Mouse (Mus musculus) telencephalon, adult 2 months (tissue): Measurements from ENCODE around the gene Eef1akmt3.
A peak's percentile ranks its signal among the peaks of the same experiment; 100 is the strongest.

Experiments
- DNase-seq: peaks from one replicate; pipeline ENCODE4 v3.0.0-alpha.2; 2011; ENCODE audit warnings: low read depth, low spot score

The Eef1akmt3 gene

GRCm38 (mm10) chr10:127050119-127050474 is 8.8 kb upstream of the Eef1akmt3 start:
- DNase-seq, result no peak

DNA sequence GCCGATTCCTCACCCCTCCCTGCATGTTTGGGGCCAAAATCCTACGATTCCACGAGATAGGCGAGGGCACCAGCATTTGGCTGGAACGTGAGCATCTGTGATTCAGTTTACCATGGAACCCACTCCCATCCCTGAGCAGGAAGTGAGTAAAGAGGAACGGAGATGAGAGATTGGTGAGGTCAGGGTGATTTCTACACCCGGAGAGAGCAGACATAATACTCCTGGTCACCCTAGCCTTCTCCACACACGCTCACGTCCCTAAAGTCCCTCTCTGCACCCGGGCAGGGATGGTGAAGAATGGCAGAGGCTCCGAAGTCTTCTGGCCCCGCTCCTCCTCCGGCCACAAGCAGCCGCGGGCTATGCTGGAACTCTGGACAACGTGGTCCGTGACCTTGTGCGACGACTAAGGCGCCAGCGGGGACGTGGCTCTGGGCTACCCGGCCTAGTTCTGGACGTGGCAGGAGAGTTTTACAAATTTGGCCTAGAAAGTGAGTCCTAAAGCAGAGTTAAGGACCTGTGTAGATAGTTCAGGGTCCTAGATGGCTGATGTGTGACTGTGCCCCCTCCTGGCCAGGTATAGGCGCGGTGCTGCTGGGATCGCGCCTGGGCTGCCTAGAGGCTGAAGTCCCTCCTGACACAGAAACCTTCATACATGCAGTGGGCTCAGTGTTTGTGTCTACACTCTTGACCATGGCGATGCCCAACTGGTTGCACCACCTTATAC is 8.2 kb upstream of the Eef1akmt3 start:
- DNase-seq, result no peak

DNA sequence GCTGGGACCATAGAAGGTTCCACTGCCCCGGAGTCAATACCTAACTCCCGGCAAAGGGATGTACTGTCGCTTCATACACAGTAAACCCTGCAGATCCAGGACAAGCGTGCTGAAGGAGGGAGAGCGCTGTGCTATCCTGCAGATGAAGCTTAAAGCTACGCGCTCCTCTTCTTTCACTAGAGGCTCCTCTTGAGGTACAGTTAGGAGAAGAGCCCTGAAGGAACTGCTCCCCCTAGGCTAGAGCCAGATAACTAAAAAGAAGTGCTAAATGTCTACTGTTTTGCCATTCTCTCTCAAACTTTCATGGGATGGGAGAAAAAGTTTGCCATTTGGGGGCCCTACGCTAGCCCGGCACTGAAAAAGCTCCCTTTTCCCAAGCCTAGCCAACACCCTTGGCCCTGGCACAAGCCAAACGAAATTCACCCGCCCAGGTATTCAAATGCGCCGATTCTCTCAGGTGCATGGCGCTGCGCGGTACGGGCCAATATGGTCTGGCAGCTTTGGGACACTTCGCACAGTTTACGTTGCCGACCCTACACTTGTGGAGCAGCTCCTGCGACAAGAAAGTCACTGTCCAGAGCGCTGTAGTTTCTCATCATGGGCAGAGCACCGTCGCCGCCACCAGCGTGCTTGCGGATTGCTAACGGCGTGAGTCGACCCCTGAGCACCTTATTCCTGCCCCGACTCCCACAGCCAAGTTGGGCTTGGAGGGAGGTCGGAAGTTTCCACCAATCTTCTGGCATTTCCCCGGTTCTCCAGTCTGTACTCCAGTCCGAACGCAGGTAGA is 7.5 kb upstream of the Eef1akmt3 start:
- DNase-seq, result no peak

GRCm38 (mm10) chr10:127047954-127048353 is 6.6 kb upstream of the Eef1akmt3 start, which contains the start of gene Cyp27b1:
TSS of gene Cyp27b1 (plus strand) at chr10:127048250.
- DNase-seq, result no peak

GRCm38 (mm10) chr10:127043187-127043586 is 1.9 kb upstream of the Eef1akmt3 start:
- no peak for DNase-seq

DNA sequence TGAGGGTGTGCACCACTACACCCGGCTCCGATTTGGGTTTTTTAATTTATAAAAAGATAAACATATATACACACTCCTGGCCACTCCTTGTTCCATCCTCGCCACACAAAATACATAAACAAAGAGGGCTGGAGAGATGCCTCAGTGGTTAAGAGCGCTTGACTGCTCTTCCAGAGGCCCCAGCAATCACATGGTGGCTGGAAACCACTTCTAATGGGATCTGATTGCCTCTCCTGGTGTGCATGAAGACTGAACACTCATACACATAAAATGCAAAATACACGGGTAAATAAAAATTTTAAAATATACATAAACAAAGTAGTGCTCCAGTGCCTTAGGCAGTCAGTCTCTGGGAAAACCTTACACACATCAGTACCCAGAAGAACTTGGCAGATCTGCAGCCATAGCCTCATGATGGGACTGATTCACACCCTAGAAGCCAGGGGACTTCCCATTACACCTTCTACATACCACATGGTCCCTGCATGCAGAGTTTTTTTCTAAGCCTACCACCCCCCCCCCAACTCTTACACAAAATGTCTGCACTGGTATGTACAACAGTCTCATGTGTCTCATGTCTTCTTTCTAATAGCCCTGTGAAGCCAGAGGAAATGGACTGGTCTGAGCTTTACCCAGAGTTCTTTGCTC is 1.3 kb upstream of the Eef1akmt3 start:
- no peak for DNase-seq

GRCm38 (mm10) chr10:127041774-127042338 is 543 bp upstream of the Eef1akmt3 start:
- no peak for DNase-seq

DNA sequence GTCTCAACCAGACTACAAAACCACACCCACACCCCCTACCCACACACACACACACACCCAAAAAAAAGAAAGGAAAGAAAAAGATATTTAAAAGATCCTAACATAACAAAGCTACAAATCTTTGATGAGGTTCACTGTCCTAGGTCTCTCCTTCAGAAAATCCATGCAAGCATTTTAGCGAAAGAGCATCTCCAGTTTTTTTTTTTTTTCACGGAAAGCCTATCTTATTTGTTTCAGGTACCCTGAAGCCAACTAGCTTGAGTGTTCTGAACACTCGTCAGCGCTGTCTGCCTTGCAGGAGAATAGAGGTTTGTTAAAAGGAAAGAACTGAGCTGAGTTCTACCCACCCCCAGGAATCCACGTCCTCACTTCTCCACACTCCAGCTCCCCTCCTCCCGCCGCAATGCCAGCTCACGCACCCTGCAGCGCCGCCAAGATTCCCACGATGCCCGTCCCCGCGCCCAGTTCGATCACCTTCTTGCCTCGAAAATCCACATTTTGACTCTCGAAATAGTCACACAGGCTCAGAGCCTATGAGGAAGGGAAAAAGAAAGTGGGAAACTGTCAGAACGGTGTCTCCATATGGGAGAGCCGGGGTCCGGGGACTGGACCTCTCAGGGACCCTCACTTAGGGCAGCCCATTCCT is 621 bp downstream of the Eef1akmt3 start:
- no peak for DNase-seq

GRCm38 (mm10) chr10:127037641-127038040 is 3.7 kb downstream of the Eef1akmt3 start:
- DNase-seq, result no peak

- DNase-seq, result no peak
These were observed 5.0 kb downstream of the Eef1akmt3 start for GRCm38 (mm10) chr10:127036273-127036672.

DNA sequence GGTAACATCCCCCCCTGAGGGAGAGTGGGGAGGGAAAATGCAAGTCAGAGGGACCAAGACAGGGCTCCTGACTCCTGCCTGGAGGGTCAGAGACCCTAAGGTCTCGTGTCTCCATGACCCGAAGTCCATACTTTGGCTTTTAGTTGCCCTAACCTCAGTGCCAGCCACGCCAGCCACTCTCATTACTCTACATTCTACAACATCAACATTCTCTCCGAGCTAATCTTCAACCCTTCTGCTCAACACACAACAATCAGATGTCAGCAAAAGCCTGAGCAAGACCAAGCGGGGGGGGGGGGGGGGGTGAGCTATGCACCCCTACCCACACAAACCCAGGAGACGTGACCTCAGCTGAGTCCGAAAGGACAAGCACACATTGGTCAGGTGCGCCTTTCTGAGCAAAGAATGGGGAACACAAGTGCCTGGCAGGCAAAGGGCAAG is 8.0 kb downstream of the Eef1akmt3 start:
- DNase-seq, result no peak

GRCm38 (mm10) chr10:127030336-127031296 is 10.7 kb downstream of the Eef1akmt3 start, which contains the start of gene Tsfm:
TSS of gene Tsfm (minus strand) at chr10:127030840.
- DNase-seq, result peak; percentile 84

DNA sequence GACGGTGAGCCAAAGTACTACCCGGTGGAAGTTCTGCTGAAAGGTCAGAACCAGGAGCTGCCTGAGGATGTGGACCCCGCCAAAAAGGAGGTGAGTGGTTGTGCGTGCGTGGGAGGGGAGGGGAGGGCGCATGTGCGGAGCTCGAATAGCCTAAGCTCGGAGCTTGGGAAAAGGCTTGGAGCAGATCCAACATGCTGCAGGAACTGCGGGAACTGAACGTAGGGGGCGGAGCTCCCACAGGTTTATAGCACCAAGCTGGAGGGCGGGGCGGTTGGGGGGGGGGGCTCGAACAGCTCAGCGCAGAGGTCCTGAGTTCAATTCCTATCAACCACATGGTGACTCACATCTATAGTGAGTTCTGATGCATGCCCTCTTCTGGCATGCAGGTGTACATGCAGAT is 22.9 kb downstream of the Eef1akmt3 start:
- DNase-seq, result no peak

DNA sequence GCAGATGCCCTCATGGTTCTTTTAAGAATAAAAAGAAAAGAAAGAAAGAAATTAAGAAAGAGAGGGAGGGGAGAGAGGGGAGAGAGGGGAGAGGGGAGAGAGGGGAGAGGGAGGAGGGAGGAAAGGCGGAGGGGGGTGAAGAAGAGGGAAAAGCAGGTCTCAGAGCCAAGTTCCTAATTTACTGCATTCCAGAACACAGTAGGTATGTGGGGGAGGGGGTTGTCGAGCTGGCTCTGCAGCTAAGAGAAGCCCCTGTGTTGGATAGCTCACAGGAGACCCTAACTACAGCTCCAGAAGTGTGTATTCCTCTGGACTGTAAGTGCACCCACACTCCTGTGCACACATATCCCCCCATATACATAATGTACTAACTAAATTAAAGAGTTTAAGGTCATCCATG is 24.2 kb downstream of the Eef1akmt3 start:
- DNase-seq, result no peak

- no peak for DNase-seq
These were observed 24.8 kb downstream of the Eef1akmt3 start for GRCm38 (mm10) chr10:127016488-127016887.

DNA sequence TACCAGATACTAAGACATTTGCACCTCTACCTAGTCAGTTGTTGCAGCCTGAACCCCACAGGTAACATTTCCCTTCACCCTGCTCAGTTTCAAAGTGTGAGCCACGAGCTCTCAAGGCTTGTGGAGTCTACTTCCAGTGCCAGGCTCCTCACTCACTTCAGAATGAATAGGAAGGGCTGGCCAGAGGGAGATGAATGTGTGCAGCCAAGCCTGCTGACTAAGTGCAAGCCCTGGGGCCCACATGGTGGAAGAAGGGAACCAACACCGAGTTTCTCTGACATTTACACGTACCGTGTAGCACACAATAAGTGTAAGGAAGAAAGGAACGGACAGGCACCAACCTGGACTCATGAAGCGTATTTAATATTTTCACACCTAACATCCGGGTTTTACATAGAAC is 37.5 kb downstream of the Eef1akmt3 start:
- DNase-seq, result no peak

DNA sequence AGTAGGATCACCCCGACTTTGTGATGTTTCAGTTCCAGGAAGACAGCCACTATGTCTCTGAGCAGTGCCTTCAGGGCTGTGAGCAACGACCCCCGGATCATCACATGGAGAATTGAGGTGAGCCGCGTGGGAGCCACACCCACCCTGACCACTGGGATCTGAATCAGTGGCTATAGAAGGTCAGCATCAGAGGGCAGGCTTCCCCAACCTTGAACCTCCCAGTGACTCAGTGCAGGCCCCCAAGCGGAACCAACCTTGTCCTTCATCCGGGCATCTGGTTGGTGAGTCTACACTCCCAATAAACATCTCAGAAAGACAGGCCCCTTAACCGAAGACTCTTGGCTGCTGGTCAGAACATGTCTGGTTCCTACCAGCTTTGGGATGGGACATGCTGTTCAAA is 38.0 kb downstream of the Eef1akmt3 start:
- DNase-seq, result no peak

- no peak for DNase-seq
These were observed 38.5 kb downstream of the Eef1akmt3 start for GRCm38 (mm10) chr10:127002765-127003164.

DNA sequence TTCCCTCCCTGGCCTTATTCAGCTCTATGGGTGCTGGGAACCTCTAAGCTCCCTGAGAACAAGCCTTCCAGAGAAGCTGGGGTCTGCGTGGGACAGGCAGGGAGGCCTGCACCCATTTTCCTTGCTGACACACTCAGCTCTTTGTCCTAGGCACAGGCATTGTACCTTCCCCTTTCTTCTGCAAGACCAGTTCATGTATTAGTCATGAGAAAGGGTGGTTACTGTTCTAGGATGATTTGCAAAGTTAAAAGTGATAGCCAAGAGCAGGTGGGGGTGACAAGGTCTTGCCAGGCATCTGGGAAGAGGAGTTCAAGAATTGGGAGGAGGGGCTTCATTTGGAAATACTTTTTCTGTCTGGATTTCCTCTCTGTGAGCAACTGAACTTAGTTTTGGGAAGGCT is 39.3 kb downstream of the Eef1akmt3 start:
- no peak for DNase-seq

DNA sequence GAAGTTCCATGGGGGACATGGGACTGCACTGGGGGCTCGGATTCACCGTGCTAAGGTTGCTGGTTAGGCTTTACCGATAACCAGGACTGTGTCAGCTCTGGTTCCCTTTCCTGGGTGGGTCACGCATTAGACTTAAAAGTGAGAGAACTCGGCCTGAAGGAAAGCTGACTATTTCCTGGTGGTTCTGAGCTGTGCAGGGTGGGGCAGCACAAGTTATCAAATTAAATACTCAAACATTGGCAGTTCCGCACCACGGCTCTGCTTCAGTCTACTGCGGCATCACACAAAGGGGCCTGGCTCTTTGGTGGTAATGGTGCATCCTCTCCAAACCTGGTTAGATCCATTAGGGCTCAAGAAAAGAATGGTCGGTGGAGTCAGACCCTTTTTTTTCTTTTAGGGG is 40.0 kb downstream of the Eef1akmt3 start:
- DNase-seq, result no peak
